Mouse (Mus musculus) heart, embryonic 13.5 days (tissue): Measurements from ENCODE around the gene Slc2a10. TPM values are rescaled to one million over a fixed set of nuclear protein-coding genes. Genes with fewer than 3 reads are reported as not detected.
"Not testable (repeated sequence)": the region's sequence is repeated elsewhere in the genome, so short reads cannot be mapped to it uniquely, and the experiment has no call there.

Experiments
- ATAC-seq: fragments of 200-750 bp; cut with Nextera tagmentation; 2 replicates; pipeline ENCODE4 v1.8.0; 2017; ENCODE audit warnings: moderate TSS enrichment; ENCODE audit not compliant: insufficient number of reproducible peaks, low FRiP score, low TSS enrichment; ENCODE audit errors: extremely low read depth
- H3K27ac ChIP-seq: fragments of 300-500 bp; sonication (generic); replicated peaks from 2 replicates; pipeline ENCODE4 v1.5.1; 2015; ENCODE audit warnings: moderate library complexity, mild to moderate bottlenecking, inconsistent platforms
- H3K27me3 ChIP-seq: fragments of 300-500 bp; sonication (generic); replicated peaks from 2 replicates; pipeline ENCODE4 v1.6.1; 2015; ENCODE audit warnings: mild to moderate bottlenecking, inconsistent platforms
- H3K36me3 ChIP-seq: fragments of 300-500 bp; sonication (generic); 2 replicates; pipeline ENCODE4 v1.6.1; 2015; ENCODE audit warnings: mild to moderate bottlenecking, inconsistent platforms
- H3K4me1 ChIP-seq: fragments of 300-500 bp; sonication (generic); 2 replicates; pipeline ENCODE4 v1.6.1; 2015; ENCODE audit warnings: inconsistent platforms
- H3K4me2 ChIP-seq: fragments of 300-500 bp; sonication (generic); 2 replicates; pipeline ENCODE4 v1.6.1; 2015; ENCODE audit warnings: inconsistent platforms, mild to moderate bottlenecking, moderate library complexity
- H3K4me3 ChIP-seq: fragments of 300-500 bp; sonication (generic); 2 replicates; pipeline ENCODE4 v1.5.1; 2015; ENCODE audit warnings: moderate library complexity, mild to moderate bottlenecking, inconsistent platforms
- H3K9ac ChIP-seq: fragments of 300-500 bp; sonication (generic); 2 replicates; pipeline ENCODE4 v1.6.1; 2015; ENCODE audit warnings: inconsistent platforms, mild to moderate bottlenecking, moderate library complexity
- H3K9me3 ChIP-seq: fragments of 300-500 bp; sonication (generic); 2 replicates; pipeline ENCODE4 v1.6.1; 2016; ENCODE audit warnings: inconsistent platforms
- WGBS: fragments of 180-500 bp; shearing (Covaris S2); methylation state at CpG from one replicate; pipeline ENCODE4 v1.1.7; 2015; ENCODE audit warnings: mixed read lengths; 5-methylcytosine and 5-hydroxymethylcytosine counted together
- polyA plus RNA-seq: library from polyadenylated mRNA; unstranded; fragments of >200 nt; fragmentation: Nextera tagmentation; extraction: Ambion mirVana; gene quantifications from 2 replicates; pipeline ENCODE4 v1.2.1, GENCODE M21; 2015

Gene Slc2a10
- polyA plus RNA-seq, 1 experiment from 2014 or later, result 5.6 TPM

- Histone ChIP-seq H3K9ac (no peak overlapping the region), H3K4me1 (peaks cover 7% of the 10 kb centered on the region), H3K27me3 (peaks cover 64% of the 10 kb centered on the region), H3K4me3 (no peak overlapping the region), H3K4me2 (no peak overlapping the region), H3K9me3 (no peaks in the 10 kb centered on the region), H3K27ac (no peak overlapping the region), H3K36me3 (no peaks in the 10 kb centered on the region)
- no peak for ATAC-seq
- 91% methylated on average over 10 of the region's 10 CpGs for WGBS
Measured at GRCm38 (mm10) chr2:165543670-165544016, 40.1 kb downstream of the Slc2a10 start.

GRCm38 (mm10) chr2:165545687-165546086, 42.1 kb downstream of the Slc2a10 start:
- ATAC-seq, result no peak
- Histone ChIP-seq H3K27ac (no peak overlapping the region), H3K4me2 (no peak overlapping the region), H3K4me3 (no peak overlapping the region), H3K9me3 (no peaks in the 10 kb centered on the region), H3K27me3 (peaks cover 63% of the 10 kb centered on the region), H3K36me3 (no peaks in the 10 kb centered on the region), H3K4me1 (peaks cover 7% of the 10 kb centered on the region), H3K9ac (no peak overlapping the region)
- WGBS, result 83% methylated on average over 2 of the region's 2 CpGs

GRCm38 (mm10) chr2:165546341-165546740, 42.8 kb downstream of the Slc2a10 start:
- no peaks in the 10 kb centered on the region for H3K36me3 ChIP-seq
- H3K9ac ChIP-seq, result no peak overlapping the region
- H3K9me3 ChIP-seq, result no peaks in the 10 kb centered on the region
- H3K4me1 ChIP-seq, result peaks cover 7% of the 10 kb centered on the region
- peak overlapping the region; percentile 20; the same call in 1 of the 2 replicates for H3K4me2 ChIP-seq
- H3K27me3 ChIP-seq, result peaks cover 64% of the 10 kb centered on the region
- H3K27ac ChIP-seq, result no peak overlapping the region
- WGBS, result 15% methylated on average over 8 of the region's 8 CpGs
- no peak for ATAC-seq
- no peak overlapping the region for H3K4me3 ChIP-seq

GRCm38 (mm10) chr2:165547410-165547809, 43.8 kb downstream of the Slc2a10 start:
- Histone ChIP-seq H3K9me3 (no peaks in the 10 kb centered on the region), H3K4me3 (no peak overlapping the region), H3K9ac (no peak overlapping the region), H3K27me3 (peaks cover 61% of the 10 kb centered on the region), H3K36me3 (no peaks in the 10 kb centered on the region), H3K4me1 (peaks cover 7% of the 10 kb centered on the region), H3K27ac (no peak overlapping the region), H3K4me2 (no peak overlapping the region)
- no peak for ATAC-seq
- 36% methylated on average over 9 of the region's 9 CpGs for WGBS

GRCm38 (mm10) chr2:165548627-165549026, 45.0 kb downstream of the Slc2a10 start:
- Histone ChIP-seq H3K4me3 (no peak overlapping the region), H3K27me3 (peaks cover 55% of the 10 kb centered on the region), H3K9ac (no peak overlapping the region), H3K9me3 (no peaks in the 10 kb centered on the region), H3K36me3 (no peaks in the 10 kb centered on the region), H3K27ac (no peak overlapping the region), H3K4me1 (peaks cover 7% of the 10 kb centered on the region), H3K4me2 (no peak overlapping the region)
- no peak for ATAC-seq
- WGBS, result 70% methylated on average over 6 of the region's 6 CpGs

GRCm38 (mm10) chr2:165550410-165550809, 46.8 kb downstream of the Slc2a10 start:
- not testable (repeated sequence) for H3K9ac ChIP-seq, ATAC-seq, H3K4me1 ChIP-seq, H3K4me3 ChIP-seq, H3K4me2 ChIP-seq, H3K27ac ChIP-seq, H3K36me3 ChIP-seq, H3K9me3 ChIP-seq
- WGBS, result 70% methylated on average over 7 of the region's 7 CpGs
- peaks cover 49% of the 10 kb centered on the region for H3K27me3 ChIP-seq

GRCm38 (mm10) chr2:165554066-165554465, 50.5 kb downstream of the Slc2a10 start:
- H3K9ac ChIP-seq, result no peak overlapping the region
- no peak overlapping the region for H3K4me3 ChIP-seq
- H3K36me3 ChIP-seq, result no peaks in the 10 kb centered on the region
- no peak overlapping the region for H3K27ac ChIP-seq
- H3K4me1 ChIP-seq, result no peaks in the 10 kb centered on the region
- ATAC-seq, result no peak
- H3K27me3 ChIP-seq, result peaks cover 51% of the 10 kb centered on the region
- no peak overlapping the region for H3K4me2 ChIP-seq
- WGBS, result 65% methylated on average over 9 of the region's 9 CpGs
- no peaks in the 10 kb centered on the region for H3K9me3 ChIP-seq

- H3K27ac ChIP-seq, result no peak overlapping the region
- H3K9me3 ChIP-seq, result no peaks in the 10 kb centered on the region
- 76% methylated on average over 7 of the region's 7 CpGs for WGBS
- H3K4me1 ChIP-seq, result peaks cover 7% of the 10 kb centered on the region; the same call in 1 of the 2 replicates
- ATAC-seq, result no peak
- H3K4me2 ChIP-seq, result no peak overlapping the region
- H3K27me3 ChIP-seq, result peaks cover 57% of the 10 kb centered on the region
- H3K4me3 ChIP-seq, result no peak overlapping the region
- H3K36me3 ChIP-seq, result no peaks in the 10 kb centered on the region
- H3K9ac ChIP-seq, result no peak overlapping the region
Measured at GRCm38 (mm10) chr2:165557278-165557677, 53.7 kb downstream of the Slc2a10 start.

GRCm38 (mm10) chr2:165558916-165559315, 55.3 kb downstream of the Slc2a10 start:
- H3K4me1 ChIP-seq, result peaks cover 15% of the 10 kb centered on the region
- H3K27me3 ChIP-seq, result peaks cover 66% of the 10 kb centered on the region
- no peak overlapping the region for H3K9ac ChIP-seq
- no peak overlapping the region for H3K4me2 ChIP-seq
- no peak overlapping the region for H3K4me3 ChIP-seq
- no peak overlapping the region for H3K27ac ChIP-seq
- 59% methylated on average over 11 of the region's 11 CpGs for WGBS
- no peaks in the 10 kb centered on the region for H3K36me3 ChIP-seq
- H3K9me3 ChIP-seq, result no peaks in the 10 kb centered on the region
- ATAC-seq, result no peak

GRCm38 (mm10) chr2:165559506-165560235, 56.1 kb downstream of the Slc2a10 start:
- Histone ChIP-seq H3K27me3 (peaks cover 70% of the 10 kb centered on the region), H3K9ac (no peak overlapping the region), H3K4me1 (peaks cover 15% of the 10 kb centered on the region), H3K9me3 (no peaks in the 10 kb centered on the region), H3K4me2 (no peak overlapping the region), H3K4me3 (no peak overlapping the region), H3K27ac (no peak overlapping the region), H3K36me3 (no peaks in the 10 kb centered on the region)
- ATAC-seq, result no peak
- WGBS, result 26% methylated on average over 11 of the region's 11 CpGs

GRCm38 (mm10) chr2:165561861-165562260, 58.3 kb downstream of the Slc2a10 start:
- no peak for ATAC-seq
- Histone ChIP-seq H3K4me1 (peaks cover 15% of the 10 kb centered on the region), H3K9me3 (no peaks in the 10 kb centered on the region), H3K9ac (no peak overlapping the region), H3K4me2 (no peak overlapping the region), H3K36me3 (no peaks in the 10 kb centered on the region), H3K27ac (no peak overlapping the region), H3K4me3 (no peak overlapping the region), H3K27me3 (peaks cover 86% of the 10 kb centered on the region)
- WGBS, result 79% methylated on average over 6 of the region's 6 CpGs
